Mouse (Mus musculus) lung, adult 2 months (tissue): ENCODE results near the gene Ric1.

Experiments
- CTCF ChIP-seq: fragments of 200-500 bp; IDR thresholded peaks from 2 replicates; pipeline ENCODE4 v1.5.1; 2011; ENCODE audit warnings: mild to moderate bottlenecking, low read length, control low read depth; ENCODE audit not compliant: insufficient read depth
- POLR2A ChIP-seq: fragments of 200-500 bp; IDR thresholded peaks from 2 replicates; pipeline ENCODE4 v1.6.1; 2011; ENCODE audit warnings: low read depth, mild to moderate bottlenecking, control low read depth, low read length, borderline replicate concordance; ENCODE audit errors: extremely low read depth

DNA sequence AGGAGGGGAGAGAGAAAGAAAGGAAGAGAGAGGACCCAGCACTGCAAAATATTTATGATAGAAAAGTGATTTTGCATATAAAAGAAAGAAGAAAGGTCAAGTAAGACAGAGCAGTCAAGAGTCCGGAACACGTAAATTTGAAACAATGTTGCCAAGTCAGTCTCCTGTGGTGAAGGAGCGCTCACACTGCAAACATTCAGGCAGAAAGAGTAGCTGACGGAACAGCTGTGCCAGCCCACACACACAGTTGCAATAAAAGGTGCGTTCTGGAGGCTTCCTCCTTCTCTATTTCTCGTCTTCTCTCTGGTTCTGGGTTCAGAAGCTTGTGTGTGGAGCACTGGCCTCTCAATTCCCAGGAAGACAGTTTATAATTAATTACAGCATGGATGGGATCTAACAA, 133.1 kb downstream of the Ric1 start:
- TF ChIP-seq CTCF (no peak), POLR2A (no peak)
